Mouse (Mus musculus): ENCODE measurements around the gene Foxred2. TPM values are rescaled to one million over a fixed set of nuclear protein-coding genes. Genes with fewer than 3 reads are reported as not detected.

Gene Foxred2
- polyA plus RNA-seq, 1 experiment = 1.1 TPM

DNA sequence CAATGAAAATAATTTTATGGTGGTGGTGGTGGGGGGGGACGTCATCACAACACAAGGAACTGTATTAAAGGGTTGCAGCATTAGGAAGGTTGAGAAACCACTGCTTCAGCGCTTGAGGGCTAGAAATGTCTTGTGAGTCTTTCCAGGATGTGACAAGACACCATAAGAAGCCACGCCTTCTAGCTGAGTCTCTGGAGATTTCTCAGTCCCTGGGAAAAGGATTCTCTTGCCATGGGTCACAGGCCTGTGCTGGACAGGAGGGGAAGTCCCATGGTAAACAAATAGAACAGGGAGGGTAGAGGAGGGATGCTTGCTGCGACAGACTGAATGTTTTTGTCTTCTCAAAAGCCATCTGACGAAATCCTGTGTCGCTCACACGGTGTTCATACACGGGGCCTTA, 64.8 kb downstream of the Foxred2 start:
- no peak for DNase-seq (ENCODE audit: low read depth, low spot score)
- WGBS = 74% methylated on average over 8 of the region's 8 CpGs

Other genes starting within 250 kb of the Foxred2 start
- gene Apol9b, start 227.7 kb downstream of the Foxred2 start, polyA plus RNA-seq (2012; rRNA removed) = 16.8 and 44.4 TPM in 2 replicates
- 0.04 TPM in 1 of 2 replicates, not detected in the other for gene Apol8, start 199.7 kb downstream of the Foxred2 start, polyA plus RNA-seq (2012; rRNA removed)
- 49.7 and 78.1 TPM in 2 replicates for gene Myh9, start 114.5 kb downstream of the Foxred2 start, polyA plus RNA-seq (2012; rRNA removed)
- 256 and 267 TPM in 2 replicates for gene Txn2, start 27.7 kb downstream of the Foxred2 start, polyA plus RNA-seq (2012; rRNA removed)
- gene Eif3d, start 14.1 kb upstream of the Foxred2 start, polyA plus RNA-seq (2012; rRNA removed) = 112 and 117 TPM in 2 replicates
- gene Cacng2, start 163.3 kb upstream of the Foxred2 start, polyA plus RNA-seq (2012; rRNA removed) = not detected in 2 replicates
- gene Ift27, start 217.4 kb upstream of the Foxred2 start, polyA plus RNA-seq (2012; rRNA removed) = 22.4 and 27.3 TPM in 2 replicates
- gene Pvalb, start 249.7 kb upstream of the Foxred2 start, polyA plus RNA-seq (2012; rRNA removed) = 1.3 TPM in 1 of 2 replicates, not detected in the other